Mouse (Mus musculus) activated CD4-positive, CD25-positive, alpha-beta regulatory T cell (primary cell): ENCODE measurements around the gene Rubcn. TPM values are rescaled to one million over a fixed set of nuclear protein-coding genes. Genes with fewer than 3 reads are reported as not detected.

Experiments
- polyA plus RNA-seq, 2 experiments: library from polyadenylated mRNA; unstranded; fragments of 100-300 nt; shearing (Covaris generic); gene quantifications; one replicate each; pipeline ENCODE4 v1.2.1; 2017

The Rubcn gene
- 10 to 100 TPM; 11.0 to 11.2 TPM for polyA plus RNA-seq

DNA sequence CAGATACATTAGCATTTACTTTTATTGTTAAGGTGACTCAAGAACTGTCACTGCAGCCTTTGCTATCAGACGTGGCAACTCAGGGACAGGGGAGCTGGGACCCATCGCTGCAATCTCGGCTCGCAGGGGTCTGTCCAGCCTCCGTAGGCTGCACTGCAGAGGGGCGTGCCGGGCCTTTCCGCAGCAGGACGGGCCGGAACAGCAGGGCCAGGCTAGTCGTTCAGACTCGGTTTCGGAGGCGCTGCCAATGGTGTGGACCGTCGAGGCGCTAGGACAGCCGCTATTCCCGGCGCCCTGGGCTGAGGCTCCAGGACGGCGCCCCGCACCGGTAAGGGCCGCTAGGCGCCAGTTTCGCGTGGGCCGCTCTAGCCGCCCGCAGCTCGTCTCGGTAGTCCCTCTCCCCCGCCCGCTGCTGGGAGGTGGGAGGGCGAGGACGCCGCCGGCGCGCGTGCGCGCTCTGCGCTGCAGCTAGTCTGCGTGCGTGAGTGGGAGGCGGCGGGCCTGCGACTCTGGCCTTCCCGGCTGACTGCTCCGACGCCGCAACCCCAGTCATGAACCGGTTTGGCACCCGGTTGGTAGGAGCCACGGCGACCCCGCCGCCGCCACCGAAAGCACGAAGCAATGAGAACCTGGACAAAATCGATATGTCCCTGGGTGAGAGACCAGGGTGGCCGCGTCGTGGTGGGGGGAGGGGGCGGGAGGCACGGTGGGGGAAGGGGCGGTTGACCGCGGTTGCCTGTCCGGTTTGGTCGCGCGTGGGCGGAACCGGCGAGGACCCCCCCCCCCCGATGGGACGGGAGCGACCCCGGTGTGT, at the start of gene Rubcn, which contains the start of gene Fyttd1:
Rubcn (minus strand) TSS at position 424 of the 814 bp plus-strand sequence.
Fyttd1 (plus strand) TSS at position 158 of the 814 bp plus-strand sequence.

DNA sequence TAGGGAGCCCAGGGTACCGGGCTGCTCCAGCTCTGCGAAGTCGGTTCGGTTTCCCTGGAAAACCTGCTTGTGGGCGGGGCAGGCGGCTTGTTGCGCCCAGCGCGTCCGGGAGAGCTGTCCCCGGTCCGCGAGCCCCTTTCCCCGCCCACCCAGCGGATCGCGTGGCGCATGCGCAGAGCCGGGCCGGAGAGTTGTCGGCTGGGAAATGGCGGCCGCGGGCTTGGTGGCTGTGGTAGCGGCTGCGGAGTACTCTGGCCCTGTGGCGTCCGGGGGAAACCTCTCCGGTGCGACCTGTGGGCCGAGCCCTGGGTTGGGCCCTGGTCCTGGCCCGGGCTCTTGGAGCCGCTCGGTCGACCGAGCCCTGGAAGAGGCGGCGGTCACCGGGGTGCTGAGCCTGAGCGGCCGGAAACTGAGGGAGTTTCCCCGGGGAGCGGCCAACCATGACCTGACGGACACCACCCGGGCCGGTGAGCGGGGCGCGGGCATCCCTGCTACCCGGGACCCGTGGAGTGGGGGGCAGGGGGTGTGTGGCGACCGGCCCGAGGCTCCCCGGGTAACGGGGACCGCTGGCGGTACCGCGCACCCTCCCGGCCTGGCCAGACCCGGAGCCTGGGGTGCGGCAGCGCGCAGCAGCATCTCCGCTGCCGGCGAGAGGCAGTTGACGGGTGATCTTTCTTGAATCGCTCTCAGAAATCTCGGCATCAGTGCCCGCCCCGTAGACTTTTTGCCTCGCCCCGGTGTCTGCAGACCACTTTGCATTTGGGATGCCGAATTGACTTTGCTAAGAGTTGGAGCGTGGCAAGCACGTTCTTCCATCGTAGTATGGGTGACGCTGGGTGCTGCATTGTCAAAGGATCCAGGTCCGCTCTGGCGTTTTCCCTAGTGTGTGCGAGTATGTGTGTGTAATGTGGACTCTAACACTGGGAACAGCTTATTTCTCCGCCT, 36.6 kb upstream of the Rubcn start, which contains the start of gene Lrch3:
Lrch3 (plus strand) TSS at position 164 of the 945 bp plus-strand sequence.

GRCm38 (mm10) chr16:32810321-32810720, 67.2 kb downstream of the Rubcn start, which contains the start of gene Smbd1:
Gene Smbd1 (minus strand): TSS chr16:32810477.

DNA sequence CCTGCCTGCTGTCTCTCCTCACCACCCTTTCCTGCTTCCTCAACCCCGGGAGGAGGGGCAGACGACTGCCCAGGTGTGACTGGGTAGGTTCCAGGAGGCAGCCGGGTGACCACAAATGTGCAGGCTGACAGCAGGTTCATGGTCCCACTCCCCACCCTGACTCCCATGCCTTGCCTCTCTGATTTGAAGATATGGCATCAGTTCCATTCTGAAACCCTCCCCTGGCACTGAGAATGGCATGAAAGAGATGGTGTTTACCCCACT, 80.2 kb downstream of the Rubcn start, which contains the start of gene Muc20:
Muc20 (minus strand) TSS at position 10 of the 264 bp plus-strand sequence.

Other genes with a start within 250 kb of the Rubcn start
- gene Tnk2, start 233.9 kb downstream of the Rubcn start, polyA plus RNA-seq, result 10 to 100 TPM; 15.7 to 24.1 TPM
- gene Muc4, start 141.9 kb downstream of the Rubcn start, polyA plus RNA-seq, result under 1 TPM; 0.32 to 0.44 TPM
- 1 to 10 TPM in 1 of 2 experiments, under 1 TPM in 1; 0.93 to 9.7 TPM for gene Muc20, start 80.3 kb downstream of the Rubcn start, polyA plus RNA-seq
- not detected for gene Smbd1, start 67.3 kb downstream of the Rubcn start, polyA plus RNA-seq
- 10 to 100 TPM; 50.1 to 78.3 TPM for gene Fyttd1, start 266 bp downstream of the Rubcn start, polyA plus RNA-seq
- 10 to 100 TPM; 50.8 to 65.2 TPM for gene Lrch3, start 36.3 kb upstream of the Rubcn start, polyA plus RNA-seq
- gene Iqcg, start 178.5 kb upstream of the Rubcn start, polyA plus RNA-seq, result 1 to 10 TPM in 1 of 2 experiments, under 1 TPM in 1; 0.48 to 1.4 TPM
- gene Rpl35a, start 178.7 kb upstream of the Rubcn start, polyA plus RNA-seq, result 100 to 1,000 TPM; 557 to 919 TPM
- gene Lmln, start 184.8 kb upstream of the Rubcn start, polyA plus RNA-seq, result under 1 TPM; 0.15 to 0.39 TPM